Mouse (Mus musculus): ENCODE measurements at regions not wholly inside any gene's neighbourhood (a gene's known extent, or its start where the extent isn't known, plus 50 kb on each side); places are given as distances from the start of the nearest gene placed in this dataset.

DNA sequence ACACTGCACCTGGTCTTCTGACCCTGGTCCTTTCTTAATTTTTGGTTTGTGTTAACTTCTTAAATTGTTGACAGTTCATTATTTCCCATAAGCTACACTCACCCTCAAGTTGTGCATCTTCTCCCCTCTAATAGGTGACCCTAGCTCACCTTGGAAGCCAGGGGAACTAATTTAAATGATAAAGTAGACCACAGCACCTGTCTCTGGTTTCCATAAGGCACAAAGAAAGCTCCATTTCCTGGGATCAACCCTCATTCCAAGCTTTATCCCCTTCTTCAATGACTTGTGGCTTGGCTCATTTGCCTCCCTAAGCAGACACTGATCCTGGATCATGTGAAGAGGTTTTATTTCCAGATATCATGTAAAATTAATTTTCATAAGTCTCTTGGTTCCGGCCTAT is 276.1 kb upstream of the Tle4 start:
- no peak for DNase-seq

DNA sequence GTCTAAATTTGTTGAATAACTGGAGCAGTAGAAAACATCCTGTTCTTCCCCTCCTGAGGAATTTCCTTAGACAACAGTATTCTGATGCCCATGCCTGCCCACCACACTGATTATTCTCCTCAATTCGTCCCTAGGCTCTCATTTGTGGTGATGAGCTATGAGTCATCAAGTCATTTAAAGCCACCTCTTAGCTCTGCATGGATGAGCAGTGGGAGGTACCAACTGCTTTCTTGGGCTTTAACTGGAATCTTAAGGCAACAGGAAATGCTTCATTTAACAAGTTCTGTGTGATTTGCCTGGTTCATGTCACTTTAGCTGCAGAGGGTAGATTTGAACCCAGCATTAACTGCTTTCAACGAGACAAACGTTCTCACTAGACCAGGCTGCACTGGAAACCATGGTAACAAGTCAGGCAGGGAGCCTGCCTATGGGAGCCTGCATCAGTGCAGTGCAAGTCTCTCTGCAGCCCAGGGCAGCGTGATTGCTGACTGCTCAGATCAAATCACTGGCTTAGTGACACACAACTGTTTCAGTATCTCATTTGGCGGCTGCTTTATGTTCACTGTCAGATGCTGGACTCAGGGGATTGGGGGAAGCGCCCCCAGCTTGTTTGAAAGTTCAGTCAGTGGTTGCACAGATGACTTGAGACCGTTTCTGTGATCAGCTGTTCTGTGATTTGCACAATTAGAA is 273.5 kb upstream of the Tle4 start:
- DNase-seq: no peak

DNA sequence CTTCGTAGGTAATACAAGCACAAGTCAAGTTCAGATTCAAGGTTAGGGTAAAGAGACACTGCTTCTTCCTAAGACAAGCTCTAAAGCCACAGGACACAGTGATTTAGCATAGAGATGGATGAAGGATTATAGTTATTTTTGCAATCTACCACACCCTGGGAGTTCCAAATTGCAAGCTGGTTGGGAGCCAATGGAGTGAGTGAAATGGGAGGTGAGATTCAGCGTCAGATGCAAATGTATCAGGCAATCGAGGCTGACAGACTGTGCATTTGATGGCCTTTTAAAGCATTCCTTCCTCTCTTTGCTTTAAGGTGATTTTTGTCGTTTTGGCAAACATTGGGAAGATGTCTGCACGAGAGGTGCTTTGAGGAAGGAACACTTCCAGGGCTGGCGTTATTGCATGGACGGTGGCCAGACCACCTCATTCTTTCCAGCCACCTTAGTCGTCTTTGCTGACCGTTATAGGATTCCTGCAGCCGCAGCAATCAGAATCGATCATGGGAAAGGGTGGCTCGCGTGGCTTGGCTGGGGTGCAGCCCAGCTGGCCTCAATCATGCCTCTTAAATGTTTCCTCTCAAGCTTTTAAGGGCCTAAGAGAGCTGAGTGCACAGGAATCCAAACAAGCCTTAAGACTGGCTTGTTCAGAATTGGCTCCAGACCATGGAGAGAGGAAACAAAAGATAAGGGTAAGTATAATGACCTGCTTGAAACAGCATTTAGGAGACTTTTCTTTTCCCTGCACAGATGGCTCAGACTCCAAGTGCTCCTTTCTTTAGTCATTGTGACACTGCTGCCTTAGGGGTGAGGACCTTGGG is 265.0 kb upstream of the Tle4 start:
- no peak for DNase-seq

DNA sequence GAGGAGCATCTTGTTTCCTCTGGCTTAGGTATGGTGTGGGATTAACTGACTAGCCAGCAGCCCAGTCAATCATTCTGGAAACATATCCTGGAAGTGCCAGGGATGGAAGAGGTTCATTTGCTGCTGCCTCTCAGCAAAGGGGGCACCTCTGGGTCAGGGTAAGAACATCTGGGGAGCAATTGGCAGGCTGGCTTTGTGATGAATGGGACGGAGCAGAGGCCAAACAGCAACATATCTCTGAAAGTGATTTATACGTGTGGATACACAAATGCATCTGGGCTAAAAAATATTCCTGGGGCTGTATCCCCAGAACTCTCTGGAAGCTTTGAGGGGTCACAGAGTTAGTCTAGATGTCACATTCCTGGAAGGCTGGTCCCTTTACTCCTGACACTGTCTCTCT is 257.2 kb upstream of the Tle4 start:
- DNase-seq: no peak

DNA sequence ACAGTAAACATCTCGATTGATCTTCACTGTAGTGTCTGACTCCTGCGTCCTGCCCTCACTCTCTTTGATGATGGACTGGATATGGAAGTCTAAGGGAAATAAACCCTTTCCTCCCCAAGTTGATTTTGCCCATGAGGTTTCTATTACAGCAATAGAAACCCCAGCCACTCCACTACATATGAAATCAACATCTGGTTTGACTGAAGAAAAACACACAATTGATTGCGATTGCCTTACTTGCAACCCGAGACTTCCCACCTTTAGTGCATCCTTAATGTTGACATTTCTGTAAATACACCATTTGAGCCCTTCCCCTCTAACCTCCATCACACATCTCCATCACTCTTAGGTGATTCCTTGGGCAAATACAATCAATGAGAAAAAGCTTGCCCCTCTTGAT is 255.6 kb upstream of the Tle4 start:
- DNase-seq: no peak

DNA sequence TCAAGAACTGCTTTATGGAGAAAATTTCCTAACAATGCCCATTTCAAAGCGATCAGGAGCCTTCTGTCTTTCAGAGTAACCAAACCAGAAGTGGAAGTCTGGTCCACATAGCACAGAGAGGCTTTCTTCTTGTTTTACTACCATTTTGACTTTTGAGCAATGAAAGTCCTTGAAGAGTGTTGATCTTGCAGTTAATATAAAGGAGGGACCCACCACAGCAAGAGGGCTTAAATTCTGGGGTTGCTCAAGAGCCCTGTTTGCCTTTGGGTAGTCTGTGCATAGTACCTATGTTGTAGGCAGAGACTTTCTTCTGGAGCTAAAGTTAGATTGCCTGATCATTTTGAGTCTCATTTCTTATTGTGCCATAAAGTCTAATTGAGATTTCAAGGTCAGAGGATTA is 251.7 kb upstream of the Tle4 start:
- no peak for DNase-seq

DNA sequence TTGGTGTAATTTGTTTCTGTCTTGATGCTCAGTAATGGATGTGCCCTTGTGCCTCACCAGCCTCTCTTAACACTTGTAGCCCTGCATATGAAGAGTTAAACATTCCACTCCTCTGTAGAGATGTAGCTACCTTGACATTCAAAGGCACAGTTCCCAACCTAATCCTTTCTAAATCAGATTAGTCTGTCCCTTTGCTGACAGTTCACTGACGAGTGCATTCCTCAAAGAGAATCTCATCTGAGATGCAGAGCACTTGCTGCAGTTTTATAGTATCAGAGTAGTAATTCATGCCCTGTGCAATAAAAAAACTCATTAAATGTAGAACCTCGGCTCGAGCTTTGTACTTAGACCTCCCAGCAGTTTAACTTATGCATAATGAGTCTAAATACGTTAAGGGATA is 249.3 kb upstream of the Tle4 start:
- no peak for DNase-seq

DNA sequence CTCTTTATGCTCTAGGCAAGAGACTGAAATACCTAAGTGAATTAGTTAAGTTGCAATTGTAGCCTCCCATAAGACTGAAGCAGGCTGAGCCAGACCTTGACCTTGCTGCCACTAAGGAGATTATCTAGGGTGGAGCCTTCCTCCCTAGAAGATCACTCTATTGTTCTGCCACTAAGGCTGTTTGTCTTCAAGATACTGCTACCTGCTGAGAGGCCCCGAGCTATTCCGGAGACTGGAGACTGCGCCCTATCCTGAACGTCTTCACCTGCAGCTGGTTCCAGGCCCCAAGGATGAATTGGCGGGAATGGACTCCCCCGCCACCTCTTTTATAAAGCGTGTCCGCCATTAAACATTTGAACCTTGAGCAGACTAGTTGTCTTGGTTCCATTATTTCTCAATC is 237.8 kb upstream of the Tle4 start:
- no peak for DNase-seq

DNA sequence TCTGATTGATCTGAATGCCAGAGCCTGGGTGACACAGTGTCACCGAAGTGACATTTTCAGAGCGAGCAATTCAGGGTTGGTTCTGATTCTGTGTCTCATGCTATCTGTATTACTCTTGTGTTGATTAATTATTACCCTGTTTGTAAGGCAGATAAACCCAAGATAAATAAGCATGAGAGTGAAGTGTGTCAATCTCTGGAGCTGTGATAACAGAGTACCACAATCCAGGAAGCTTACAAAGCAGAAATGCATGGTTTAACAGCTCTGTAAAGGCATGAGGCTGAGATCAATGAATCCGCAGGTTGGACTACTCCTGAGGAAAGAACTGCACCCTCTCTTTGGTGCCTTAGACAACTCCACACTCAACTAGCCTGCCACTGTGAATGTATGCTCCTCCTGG is 218.5 kb upstream of the Tle4 start:
- DNase-seq: no peak

DNA sequence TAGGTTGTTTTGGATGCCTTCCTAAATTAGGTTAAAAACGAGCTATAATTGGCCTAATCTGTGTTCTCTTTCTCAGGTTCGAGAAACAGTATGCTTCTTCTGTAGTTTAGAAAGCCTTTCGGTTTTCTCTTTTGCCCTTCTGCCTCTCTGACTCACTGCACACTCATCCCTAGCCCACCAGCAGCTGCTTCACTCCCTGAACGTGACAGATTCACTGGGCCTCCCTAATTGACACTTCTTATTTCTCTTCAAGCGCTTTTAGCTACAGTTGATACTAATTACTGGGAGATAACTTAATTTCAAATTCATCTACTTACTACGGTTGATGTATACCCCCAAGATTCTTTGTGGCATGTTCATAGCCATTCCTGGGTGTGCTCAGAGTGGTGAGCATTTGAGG is 208.9 kb upstream of the Tle4 start:
- DNase-seq: no peak

DNA sequence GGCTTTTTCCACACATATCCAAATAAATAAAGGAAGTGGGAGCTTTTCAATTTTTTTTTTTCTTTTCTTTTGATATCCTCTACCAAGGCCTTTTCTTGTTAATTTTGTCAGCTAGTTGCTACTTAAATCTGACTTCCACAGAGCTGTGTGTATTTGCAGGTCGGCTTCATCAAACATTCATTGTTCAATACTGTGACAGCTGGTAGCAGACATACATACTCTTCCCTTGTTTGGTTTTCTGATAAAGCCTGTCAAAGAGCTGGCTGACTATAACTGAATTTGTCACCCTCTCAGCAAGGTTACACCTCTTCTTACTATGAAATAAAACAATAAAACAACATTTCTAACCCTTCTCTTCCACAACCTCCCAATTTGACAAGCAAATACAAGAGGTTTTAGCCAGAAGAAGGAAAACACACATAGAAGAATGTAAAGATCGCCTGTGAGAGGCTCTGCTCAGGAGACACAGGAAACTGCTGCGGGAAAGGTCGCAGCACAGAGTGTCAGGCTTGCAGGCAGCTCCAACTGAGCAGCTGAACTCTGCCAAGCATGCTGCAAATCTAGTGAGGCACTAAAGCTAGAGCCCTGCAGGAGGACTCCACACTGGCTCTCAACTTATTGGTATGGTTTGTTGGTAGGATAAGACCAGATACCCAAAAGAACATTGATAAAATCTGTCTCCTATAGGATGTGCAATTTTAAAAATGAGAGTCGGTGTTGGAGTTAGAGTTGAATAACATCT is 205.2 kb upstream of the Tle4 start:
- no peak for DNase-seq

DNA sequence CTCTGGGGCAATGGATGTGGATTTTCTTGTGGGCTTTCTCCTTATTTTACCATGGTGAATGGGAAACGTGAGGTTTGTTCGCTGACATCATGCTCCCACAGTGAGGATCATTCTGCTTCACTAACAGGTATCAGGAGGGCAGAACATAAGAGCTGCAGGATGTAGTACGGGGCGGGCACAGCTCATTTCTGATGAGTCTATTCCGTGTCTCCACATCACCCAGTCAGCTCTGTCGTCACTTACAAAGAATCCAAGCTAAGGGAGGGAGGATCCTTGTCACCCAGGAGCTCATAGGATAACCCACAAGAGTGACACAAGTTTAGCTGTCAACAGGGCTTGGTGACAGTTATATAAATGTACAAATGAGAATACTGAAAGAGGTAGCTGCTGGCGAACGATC is 203.8 kb upstream of the Tle4 start:
- DNase-seq: no peak

DNA sequence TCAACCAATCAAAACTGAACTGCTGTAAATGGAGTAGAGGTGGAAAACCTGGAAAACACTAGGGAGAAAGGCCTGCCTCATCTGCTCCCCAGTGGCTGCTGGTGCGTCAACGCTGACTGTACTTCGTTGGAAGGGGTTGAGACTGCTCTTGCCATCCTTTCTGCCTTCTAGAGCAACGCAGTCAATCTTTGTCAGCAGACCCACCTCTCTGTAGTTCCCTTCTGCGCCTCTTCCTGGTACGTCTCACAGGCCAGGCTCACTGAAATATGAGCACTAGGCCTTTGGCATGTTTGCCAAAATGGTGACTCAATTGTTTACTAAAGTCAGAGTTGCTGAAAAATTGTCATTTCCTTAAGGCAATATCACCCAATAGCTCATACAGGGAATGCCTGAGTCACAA is 201.2 kb upstream of the Tle4 start:
- no peak for DNase-seq

DNA sequence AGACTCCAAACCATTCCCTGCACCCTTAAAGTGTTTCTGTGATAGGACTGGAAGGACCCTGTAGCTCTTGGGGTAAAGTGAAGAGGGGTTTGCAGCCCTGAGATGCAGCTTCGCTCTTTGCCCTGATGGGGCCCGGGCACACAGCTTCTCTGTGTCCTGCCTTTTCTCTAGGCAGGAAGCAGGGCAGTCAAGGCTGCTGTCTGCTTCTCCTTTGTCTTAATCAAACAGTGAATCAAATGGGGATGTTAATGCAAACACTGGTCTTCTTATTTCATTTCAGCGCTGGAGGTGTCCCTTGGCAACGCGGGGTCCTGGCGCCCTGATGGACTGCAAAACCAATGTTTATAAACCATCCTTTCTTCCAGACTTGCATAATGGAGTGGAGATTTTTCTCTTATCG is 200.6 kb upstream of the Tle4 start:
- DNase-seq: no peak

DNA sequence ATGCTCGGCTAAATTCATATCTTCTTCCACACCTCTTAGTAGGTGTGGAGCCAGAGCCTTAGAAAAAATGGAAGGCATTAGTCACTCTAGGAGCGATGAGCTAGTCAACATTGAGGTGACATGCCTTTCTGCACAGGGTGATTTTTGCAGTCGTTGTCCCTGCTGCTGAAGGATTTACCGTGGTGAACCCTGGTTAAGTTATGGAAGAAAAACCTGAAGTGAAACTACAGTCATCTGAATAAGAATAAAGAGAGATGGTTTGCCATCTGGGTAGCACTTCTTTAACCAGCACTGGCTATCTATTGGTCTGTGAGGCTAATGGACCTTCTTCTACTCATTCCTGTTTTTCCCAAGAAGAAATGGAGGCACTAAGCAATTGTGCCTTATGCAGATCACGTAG is 198.1 kb upstream of the Tle4 start:
- DNase-seq: no peak

DNA sequence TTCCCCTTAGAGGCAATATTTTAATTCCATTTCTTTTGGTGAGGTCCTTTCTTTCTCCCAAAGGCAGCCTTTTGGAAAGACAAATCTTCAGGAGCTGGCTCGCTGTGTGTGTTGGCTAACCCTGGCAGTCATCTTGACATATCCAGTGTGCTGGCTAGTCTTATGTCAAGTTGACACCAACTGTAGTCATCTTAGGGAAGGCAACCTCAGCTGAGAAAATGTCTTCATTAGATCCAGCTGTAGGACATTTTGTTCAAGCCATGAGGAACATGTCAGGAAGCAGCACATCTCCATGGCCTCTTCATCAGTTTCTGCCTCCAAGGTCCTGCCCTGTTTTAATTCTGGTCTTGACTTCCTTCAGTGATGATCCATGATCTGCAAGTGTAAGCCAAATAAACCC is 192.1 kb upstream of the Tle4 start:
- DNase-seq: no peak

DNA sequence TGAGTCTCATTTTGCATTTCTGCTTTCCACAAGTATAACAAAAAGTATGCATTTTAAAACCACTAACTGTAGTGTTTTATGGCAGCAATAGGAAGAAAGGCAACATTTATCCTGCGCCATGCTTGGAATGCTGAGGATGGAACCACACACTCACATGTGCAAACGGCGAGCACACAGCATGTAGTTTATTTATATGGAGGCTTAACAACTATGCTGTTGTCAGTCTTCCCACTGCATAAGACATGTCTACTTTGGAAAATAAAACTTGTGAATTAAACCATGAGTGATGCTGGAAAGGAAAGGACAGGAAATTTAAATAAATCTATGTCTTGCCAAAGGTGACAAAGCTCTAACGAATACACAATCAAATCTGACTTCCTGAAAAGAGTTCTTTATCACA is 190.8 kb upstream of the Tle4 start:
- DNase-seq: no peak

DNA sequence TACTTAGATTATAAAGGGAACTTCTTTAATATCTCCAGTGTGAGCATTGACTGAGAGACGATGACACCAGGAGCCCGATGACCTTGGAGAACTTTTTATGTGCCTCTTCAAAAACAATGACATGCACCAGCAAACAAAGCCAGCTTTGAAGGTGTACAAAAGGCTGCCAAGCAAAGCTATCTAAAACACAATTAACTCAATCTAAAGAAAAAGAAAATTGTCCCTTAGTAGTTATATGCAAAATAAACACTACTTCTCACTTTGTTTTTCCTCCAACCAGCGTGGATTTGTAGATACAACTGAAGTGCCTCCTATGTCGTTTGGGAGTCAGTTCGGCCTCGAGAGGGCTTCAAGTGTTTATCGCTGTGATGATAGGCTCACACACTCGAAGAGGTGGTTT is 189.0 kb upstream of the Tle4 start:
- DNase-seq: no peak

DNA sequence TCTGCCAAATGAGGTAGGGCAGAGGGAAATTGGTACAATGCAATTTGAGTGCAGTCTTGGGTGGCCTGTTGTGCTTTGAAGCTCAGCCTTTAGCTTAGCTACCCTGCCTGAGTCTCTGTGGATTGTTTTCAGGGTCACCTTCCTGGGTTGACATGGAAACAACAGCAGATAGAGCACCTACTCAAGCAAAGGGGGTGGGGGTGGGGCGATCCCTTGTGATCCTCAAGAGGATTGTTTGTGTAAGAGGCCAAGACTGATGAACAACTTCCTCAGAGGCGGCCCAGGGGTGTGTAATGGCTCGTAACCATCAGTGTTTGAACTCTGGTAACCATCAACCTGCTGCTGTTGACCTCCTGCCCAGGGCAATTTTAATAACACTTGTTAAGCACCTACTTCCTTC is 187.8 kb upstream of the Tle4 start:
- no peak for DNase-seq

DNA sequence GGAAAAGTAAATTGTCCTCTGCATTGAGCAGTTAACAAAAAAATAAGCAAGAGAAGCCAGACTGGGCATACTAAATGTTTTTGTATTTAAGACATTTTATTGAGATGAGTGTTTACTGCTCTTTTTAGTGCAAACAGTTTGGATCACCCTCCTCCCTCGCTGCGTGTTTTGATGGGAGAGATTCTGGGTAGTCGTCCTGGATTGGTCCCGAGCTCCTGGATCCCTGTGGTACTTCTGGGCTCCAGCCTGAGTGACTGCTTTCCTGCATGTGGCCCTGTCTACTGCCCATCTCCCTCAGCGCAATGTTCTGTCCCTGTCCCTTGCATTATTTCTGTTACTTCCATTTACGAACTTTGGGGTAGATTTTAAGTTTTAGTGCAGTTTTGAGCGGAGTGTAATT is 179.9 kb upstream of the Tle4 start:
- DNase-seq: no peak

DNA sequence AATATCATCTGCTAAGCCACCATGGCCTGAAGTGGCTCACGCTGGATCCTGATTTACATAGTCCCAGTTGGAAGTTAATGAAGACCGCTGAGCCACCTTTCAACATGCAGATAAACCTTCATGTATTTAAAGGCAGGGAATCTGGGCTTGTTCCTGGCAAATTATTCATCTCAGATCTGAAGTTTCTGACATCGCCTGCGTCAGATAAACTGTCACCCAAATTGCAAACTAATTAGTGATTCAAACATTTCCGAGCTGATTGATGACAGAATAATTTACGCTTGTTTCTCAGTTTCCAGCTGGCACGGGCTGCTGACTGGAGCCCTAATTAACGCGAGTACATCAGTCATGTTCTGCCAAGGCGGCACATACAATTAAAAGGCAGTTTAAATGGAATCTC is 179.3 kb upstream of the Tle4 start:
- no peak for DNase-seq

DNA sequence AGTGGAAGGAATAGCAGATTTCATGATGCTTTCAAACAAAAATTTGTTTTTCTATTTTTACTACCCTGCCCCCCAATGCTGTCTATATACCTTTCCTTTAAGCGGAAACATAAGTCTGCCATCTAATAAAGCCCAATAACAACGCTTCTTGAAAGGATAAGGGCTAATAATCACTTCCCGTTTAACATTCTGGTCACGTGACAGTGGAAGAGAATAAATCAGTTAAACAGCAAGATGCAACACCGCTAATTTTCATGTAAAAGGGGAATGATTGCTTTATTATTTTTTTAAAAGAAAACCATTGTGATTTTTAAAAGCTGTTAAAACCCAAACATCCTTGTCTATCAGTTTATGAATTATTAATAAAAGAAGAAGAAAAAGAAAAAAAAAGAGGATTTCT is 178.9 kb upstream of the Tle4 start:
- DNase-seq: no peak

DNA sequence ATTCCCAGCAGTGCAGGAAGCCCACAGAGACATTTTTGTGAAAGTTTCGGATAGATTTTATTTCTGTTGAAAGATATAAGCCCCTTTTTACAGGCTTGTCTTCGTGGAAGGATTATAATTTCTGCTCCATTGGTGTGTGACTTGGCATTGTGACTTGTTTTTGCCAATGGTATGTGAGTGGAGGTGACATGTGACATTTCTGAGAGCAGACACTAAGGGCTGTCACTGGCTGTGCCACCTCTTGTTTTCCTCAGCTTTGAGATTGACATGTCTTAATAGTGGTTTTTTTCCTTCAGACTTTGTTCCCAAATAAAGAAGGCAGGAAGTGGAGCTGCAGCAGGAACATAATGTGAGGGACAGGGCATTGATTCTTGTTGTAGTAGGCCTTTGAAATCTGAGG is 174.9 kb upstream of the Tle4 start:
- DNase-seq: no peak

DNA sequence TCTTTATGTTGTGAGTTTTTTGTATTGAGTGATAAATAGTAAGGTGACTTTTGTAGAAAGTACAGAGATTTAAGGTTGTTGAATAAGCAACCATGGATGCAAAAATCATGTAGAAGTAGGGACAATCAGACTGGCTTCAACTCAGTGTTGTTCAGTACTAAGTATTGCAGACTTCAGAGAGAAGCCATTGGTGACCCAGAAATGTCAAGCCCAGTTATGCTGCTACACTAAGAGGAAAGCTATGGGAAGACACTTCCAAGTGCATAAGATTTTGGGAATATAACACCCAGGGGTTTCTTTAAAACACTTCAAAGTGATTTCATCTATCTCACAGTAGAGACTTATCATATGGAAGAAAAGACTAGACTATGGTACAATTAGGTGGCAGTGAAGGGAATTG is 154.8 kb upstream of the Tle4 start:
- no peak for DNase-seq

Measured in thymus, postnatal 25 days (tissue).